Mouse (Mus musculus) cerebellum, adult 2 months (tissue): ENCODE measurements around the gene Krtap1-5.

Experiments used
- CTCF ChIP-seq: fragments of 200-500 bp; IDR thresholded peaks from 2 replicates; pipeline ENCODE4 v1.5.1; 2011; ENCODE audit warnings: low read depth, mild to moderate bottlenecking, control low read depth, low read length, moderate library complexity, borderline replicate concordance; ENCODE audit not compliant: insufficient read depth
- POLR2A ChIP-seq: fragments of 200-500 bp; IDR thresholded peaks from 2 replicates; pipeline ENCODE4 v1.6.1; 2011; ENCODE audit warnings: low read length, control low read depth, borderline replicate concordance; ENCODE audit not compliant: insufficient read depth

DNA sequence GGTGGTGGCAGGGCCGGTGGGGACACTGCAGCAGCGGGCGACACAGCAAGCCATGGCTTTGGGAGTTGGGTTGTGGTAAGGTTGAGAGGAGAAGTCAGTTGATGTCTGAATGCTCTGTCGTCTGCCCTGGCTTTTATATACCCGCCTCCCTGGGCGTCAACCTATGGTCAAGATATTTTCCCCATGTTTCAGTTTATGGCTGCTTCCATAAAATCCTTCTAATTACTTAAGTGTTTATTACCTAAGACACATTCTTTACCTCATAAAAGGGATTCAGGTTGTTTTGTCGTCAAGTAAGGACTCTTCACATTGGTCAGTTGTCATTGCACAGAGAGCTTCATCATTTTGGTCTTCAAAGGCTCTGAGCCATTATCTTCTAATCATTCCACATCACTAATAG lies 14.3 kb downstream of the Krtap1-5 start, which contains the start of gene Krtap3-1:
- no peak for TF ChIP-seq CTCF
- TF ChIP-seq POLR2A = no peak
